Mouse (Mus musculus): ENCODE data around the gene Cd300lf.

DNA sequence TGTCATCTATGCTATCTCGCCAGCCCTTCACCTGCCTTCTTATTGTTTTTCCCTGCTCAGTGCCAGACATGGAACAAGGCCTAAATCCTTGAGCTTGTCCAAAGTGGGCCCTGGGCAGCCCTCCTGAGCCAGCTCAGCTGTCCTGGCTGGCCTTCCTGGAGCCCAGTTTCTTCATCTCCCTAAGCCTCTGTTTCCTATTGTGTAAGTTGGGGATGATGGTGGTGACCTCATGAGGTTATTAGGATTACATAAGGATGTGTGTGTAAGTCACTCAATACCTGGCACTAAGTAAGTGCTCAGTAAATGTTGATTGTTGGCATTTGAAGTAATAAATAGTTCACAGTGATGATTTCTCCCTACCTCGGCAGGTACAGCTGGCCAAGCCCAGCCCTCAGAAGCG, 33.0 kb upstream of the Cd300lf start:
- TF ChIP-seq EP300 (IDR thresholded peaks at IDR 0.05; ENCODE audit: low read depth) (peak; percentile 57; the same call in 1 of the 2 replicates), CTCF (IDR thresholded peaks at IDR 0.05; ENCODE audit: low read depth) (no peak)
